Mouse (Mus musculus): ENCODE results near the gene Adgrg5.

GRCm38 (mm10) chr8:94899262-94899661 is 24.2 kb upstream of the Adgrg5 start:
- TF ChIP-seq TAL1 (IDR thresholded peaks at IDR 0.05; ENCODE audit: low read length) (peak; percentile 95), GATA1 (IDR thresholded peaks at IDR 0.05; ENCODE audit: low read length) (peak; percentile 75)
